Mouse (Mus musculus) lung, embryonic 16.5 days (tissue): ENCODE measurements at regions not wholly inside any gene's neighbourhood (a gene's known extent, or its start where the extent isn't known, plus 50 kb on each side); places are given as distances from the start of the nearest gene placed in this dataset.

Experiments used
- ATAC-seq: fragments of 200-750 bp; cut with Nextera tagmentation; 2 replicates; pipeline ENCODE4 v1.8.0; 2017; ENCODE audit warnings: low read depth, mild to moderate bottlenecking, moderate library complexity
- H3K27ac ChIP-seq: fragments of 300-500 bp; sonication (generic); 2 replicates; pipeline ENCODE4 v1.5.1; 2014; ENCODE audit warnings: mild to moderate bottlenecking, control low read depth, low read length
- H3K27me3 ChIP-seq: fragments of 300-500 bp; sonication (generic); 2 replicates; pipeline ENCODE4 v1.6.1; 2014; ENCODE audit warnings: low read depth, low read length, mixed read lengths; ENCODE audit not compliant: control insufficient read depth, insufficient read depth
- H3K36me3 ChIP-seq: fragments of 300-500 bp; sonication (generic); 2 replicates; pipeline ENCODE4 v1.6.1; 2014; ENCODE audit warnings: low read length; ENCODE audit not compliant: control insufficient read depth, insufficient read depth
- H3K4me1 ChIP-seq: fragments of 300-500 bp; sonication (generic); replicated peaks from 2 replicates; pipeline ENCODE4 v1.6.1; 2014; ENCODE audit warnings: low read length, mixed read lengths; ENCODE audit not compliant: control insufficient read depth, insufficient read depth
- H3K4me2 ChIP-seq: fragments of 300-500 bp; sonication (generic); 2 replicates; pipeline ENCODE4 v1.6.1; 2014; ENCODE audit warnings: low read depth, low read length, control low read depth
- H3K4me3 ChIP-seq: fragments of 300-500 bp; sonication (generic); 2 replicates; pipeline ENCODE4 v1.5.1; 2014; ENCODE audit warnings: mild to moderate bottlenecking, low read length, control low read depth
- H3K9ac ChIP-seq: fragments of 300-500 bp; sonication (generic); 2 replicates; pipeline ENCODE4 v1.6.1; 2014; ENCODE audit warnings: low read length, control low read depth
- H3K9me3 ChIP-seq: fragments of 300-500 bp; sonication (generic); 2 replicates; pipeline ENCODE4 v1.6.1; 2016; ENCODE audit warnings: low read length; ENCODE audit not compliant: control insufficient read depth
- WGBS: fragments of 180-500 bp; shearing (Covaris S2); extraction: QIAGEN DNeasy Blood & Tissue Kit; methylation state at CpG from one replicate; pipeline ENCODE4 v1.1.7; 2014; 5-methylcytosine and 5-hydroxymethylcytosine counted together

- no peaks in the 10 kb centered on the region for H3K36me3 ChIP-seq
- H3K4me2 ChIP-seq, result no peak overlapping the region
- no peaks in the 10 kb centered on the region for H3K4me1 ChIP-seq
- no peak overlapping the region for H3K27ac ChIP-seq
- WGBS, result 47% methylated on average over 12 of the region's 12 CpGs
- H3K9me3 ChIP-seq, result no peaks in the 10 kb centered on the region
- no peak for ATAC-seq
- no peak overlapping the region for H3K4me3 ChIP-seq
- H3K27me3 ChIP-seq, result no peaks in the 10 kb centered on the region
- no peak overlapping the region for H3K9ac ChIP-seq
Measured at GRCm38 (mm10) chr4:54021069-54021829, 195.4 kb downstream of the Tmem38b start.

DNA sequence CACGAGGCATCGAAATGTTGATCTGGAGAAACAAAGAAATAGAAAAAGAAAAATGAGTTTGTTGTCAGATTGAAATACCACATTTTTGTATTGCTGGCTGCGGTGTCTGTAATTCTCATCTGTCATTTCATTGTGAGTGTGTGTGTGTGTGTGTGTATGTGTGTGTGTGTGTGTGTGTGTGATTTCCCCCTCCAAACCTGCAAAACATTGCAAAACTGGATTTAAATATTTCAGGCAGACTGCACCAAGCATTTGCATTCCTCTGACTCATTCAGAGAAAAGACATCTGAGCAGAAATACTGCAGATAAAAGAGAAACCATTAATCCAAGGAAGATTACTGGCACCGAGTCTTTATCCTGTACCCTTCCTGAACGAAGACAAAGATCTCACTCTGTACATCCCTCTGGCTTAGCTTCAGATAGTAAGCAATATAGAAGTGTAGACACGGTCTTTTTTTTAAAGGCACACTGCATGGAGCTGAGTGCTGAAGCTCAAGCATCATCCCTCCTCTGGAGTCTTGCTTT lies 196.1 kb downstream of the Tmem38b start:
- WGBS, result 45% methylated on average over 6 of the region's 6 CpGs
- no peaks in the 10 kb centered on the region for H3K36me3 ChIP-seq
- H3K4me3 ChIP-seq, result no peak overlapping the region
- H3K27ac ChIP-seq, result no peak overlapping the region
- ATAC-seq, result no peak
- H3K4me1 ChIP-seq, result no peaks in the 10 kb centered on the region
- H3K9ac ChIP-seq, result no peak overlapping the region
- H3K9me3 ChIP-seq, result no peaks in the 10 kb centered on the region
- no peak overlapping the region for H3K4me2 ChIP-seq
- no peaks in the 10 kb centered on the region for H3K27me3 ChIP-seq

GRCm38 (mm10) chr4:54026919-54027318 lies 201.1 kb downstream of the Tmem38b start:
- 75% methylated on average over 3 of the region's 3 CpGs for WGBS
- H3K27me3 ChIP-seq, result no peaks in the 10 kb centered on the region
- H3K4me1 ChIP-seq, result peaks cover 4% of the 10 kb centered on the region; the same call in 1 of the 2 replicates
- H3K4me3 ChIP-seq, result no peak overlapping the region
- H3K4me2 ChIP-seq, result no peak overlapping the region
- no peaks in the 10 kb centered on the region for H3K36me3 ChIP-seq
- no peak overlapping the region for H3K9ac ChIP-seq
- H3K9me3 ChIP-seq, result no peaks in the 10 kb centered on the region
- no peak overlapping the region for H3K27ac ChIP-seq
- ATAC-seq, result no peak

DNA sequence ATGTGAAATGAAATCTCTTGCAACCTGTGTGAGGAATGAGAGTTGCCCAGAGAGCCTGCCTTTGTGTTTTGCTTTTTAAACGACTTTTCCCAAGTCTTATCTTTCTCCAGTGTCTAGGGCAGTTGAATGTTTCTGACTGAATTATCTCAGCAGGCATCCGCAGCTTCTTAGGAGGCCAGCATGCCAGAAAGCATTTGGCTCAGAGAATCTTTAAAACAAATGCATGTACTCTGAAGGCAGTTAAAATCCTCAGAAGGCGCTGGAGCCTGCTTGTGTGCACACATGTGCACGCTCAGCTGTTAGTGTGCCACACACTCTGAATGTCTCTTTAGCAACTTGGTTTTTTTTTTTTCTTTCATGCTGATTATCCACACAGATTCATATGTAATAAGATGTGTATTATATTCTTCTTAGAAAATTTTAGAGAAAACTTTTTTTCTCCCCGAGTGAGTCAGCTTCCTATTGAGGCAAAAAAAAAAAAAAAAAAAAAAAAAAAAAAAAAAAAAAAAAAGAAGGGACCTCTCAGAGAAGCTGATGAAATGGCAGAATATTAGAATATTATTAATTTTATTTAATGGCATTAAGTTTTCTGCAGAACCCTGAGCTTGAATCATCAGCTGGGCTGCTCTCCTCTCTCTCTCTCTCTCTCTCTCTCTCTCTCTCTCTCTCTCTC lies 201.9 kb downstream of the Tmem38b start:
- no peaks in the 10 kb centered on the region for H3K9me3 ChIP-seq
- no peak overlapping the region for H3K4me3 ChIP-seq
- ATAC-seq, result no peak
- H3K9ac ChIP-seq, result no peak overlapping the region
- no peaks in the 10 kb centered on the region for H3K36me3 ChIP-seq
- H3K27ac ChIP-seq, result no peak overlapping the region
- peaks cover 4% of the 10 kb centered on the region; the same call in 1 of the 2 replicates for H3K4me1 ChIP-seq
- WGBS, result 22% methylated on average over 5 of the region's 5 CpGs
- H3K4me2 ChIP-seq, result no peak overlapping the region
- no peaks in the 10 kb centered on the region for H3K27me3 ChIP-seq

DNA sequence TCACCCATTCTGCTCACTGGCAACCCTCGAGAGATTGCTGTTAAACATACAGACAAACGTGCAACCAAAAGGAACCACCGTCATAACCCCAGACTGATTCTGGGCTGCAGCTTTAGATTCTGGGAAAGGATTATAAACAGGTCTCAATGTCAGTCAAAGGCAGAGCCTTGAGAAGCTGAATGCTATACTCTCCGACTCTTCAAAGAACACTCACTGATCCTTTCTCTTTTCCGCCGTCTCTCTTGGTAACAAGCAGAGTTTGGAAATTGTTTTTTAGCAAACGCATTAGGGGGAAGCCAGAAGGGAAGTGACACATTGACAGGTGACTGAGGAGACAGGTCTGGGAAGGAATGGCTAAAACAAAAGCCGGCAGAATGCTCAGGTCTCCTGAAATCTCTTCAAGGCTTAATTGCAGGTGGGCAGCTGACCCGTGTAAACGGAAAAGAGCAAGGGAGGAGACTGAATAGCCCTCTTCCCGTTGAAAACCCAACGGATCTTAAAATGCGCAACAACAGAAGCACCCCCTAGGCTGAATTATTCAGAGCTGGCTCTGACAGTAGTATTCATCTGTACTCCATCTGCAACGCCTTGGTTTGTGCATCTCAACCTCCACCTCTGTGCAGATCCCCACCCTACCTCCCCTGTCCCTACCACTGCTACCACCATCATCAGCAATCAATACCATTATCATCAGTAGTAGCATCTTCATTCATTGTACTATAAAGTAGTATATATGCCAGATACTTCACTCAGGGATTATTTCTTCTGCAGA lies 219.6 kb downstream of the Tmem38b start:
- Histone ChIP-seq H3K4me1 (no peaks in the 10 kb centered on the region), H3K27me3 (no peaks in the 10 kb centered on the region), H3K9me3 (no peaks in the 10 kb centered on the region), H3K4me2 (no peak overlapping the region), H3K9ac (no peak overlapping the region), H3K36me3 (no peaks in the 10 kb centered on the region), H3K4me3 (no peak overlapping the region), H3K27ac (no peak overlapping the region)
- ATAC-seq, result no peak
- WGBS, result 46% methylated on average over 14 of the region's 14 CpGs

- no peak overlapping the region for H3K9ac ChIP-seq
- no peak for ATAC-seq
- no peak overlapping the region for H3K27ac ChIP-seq
- no peaks in the 10 kb centered on the region for H3K9me3 ChIP-seq
- H3K4me3 ChIP-seq, result no peak overlapping the region
- H3K27me3 ChIP-seq, result no peaks in the 10 kb centered on the region
- no peaks in the 10 kb centered on the region for H3K4me1 ChIP-seq
- 67% methylated on average over 4 of the region's 4 CpGs for WGBS
- no peaks in the 10 kb centered on the region for H3K36me3 ChIP-seq
- no peak overlapping the region for H3K4me2 ChIP-seq
Measured at GRCm38 (mm10) chr4:54064331-54064730, 238.5 kb downstream of the Tmem38b start.

DNA sequence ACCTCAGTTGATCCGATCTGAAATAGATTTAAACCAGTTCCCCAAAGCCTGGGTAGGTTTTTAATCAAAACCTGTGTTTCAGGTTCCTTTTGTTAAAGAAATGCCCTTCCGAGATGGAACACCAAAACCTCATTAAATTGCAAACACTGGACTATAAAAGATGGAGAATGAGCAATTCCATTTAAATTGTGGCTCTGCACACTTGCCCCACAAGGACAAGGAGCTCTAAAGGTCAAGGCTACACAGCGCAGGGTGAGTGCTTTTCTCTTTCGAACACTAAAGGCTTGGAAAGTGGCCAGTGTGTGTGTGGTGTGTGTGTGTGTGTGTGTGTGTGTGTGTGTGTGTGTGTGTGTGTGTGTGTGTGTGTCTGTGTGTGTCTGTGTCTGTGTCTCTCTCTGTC lies 246.1 kb downstream of the Tmem38b start:
- no peak overlapping the region for H3K4me2 ChIP-seq
- 62% methylated on average over 4 of the region's 4 CpGs for WGBS
- H3K4me3 ChIP-seq, result no peak overlapping the region
- no peak overlapping the region for H3K27ac ChIP-seq
- ATAC-seq, result no peak
- no peaks in the 10 kb centered on the region for H3K27me3 ChIP-seq
- no peaks in the 10 kb centered on the region for H3K4me1 ChIP-seq
- no peak overlapping the region for H3K9ac ChIP-seq
- H3K9me3 ChIP-seq, result peaks cover 3% of the 10 kb centered on the region; the same call in 1 of the 2 replicates
- no peaks in the 10 kb centered on the region for H3K36me3 ChIP-seq

- peaks cover 3% of the 10 kb centered on the region; the same call in 1 of the 2 replicates for H3K9me3 ChIP-seq
Measured at GRCm38 (mm10) chr4:54072482-54072881, 246.6 kb downstream of the Tmem38b start.

GRCm38 (mm10) chr4:54072932-54073331 lies 247.1 kb downstream of the Tmem38b start:
- 51% methylated on average over 10 of the region's 10 CpGs for WGBS

More at GRCm38 (mm10) chr4:54072482-54072881, 246.6 kb downstream of the Tmem38b start:
- H3K4me2 ChIP-seq, result no peak overlapping the region
- no peak overlapping the region for H3K27ac ChIP-seq
- H3K36me3 ChIP-seq, result no peaks in the 10 kb centered on the region
- 37% methylated on average over 3 of the region's 3 CpGs for WGBS
- H3K4me1 ChIP-seq, result no peaks in the 10 kb centered on the region
- no peaks in the 10 kb centered on the region for H3K27me3 ChIP-seq
- no peak for ATAC-seq
- no peak overlapping the region for H3K9ac ChIP-seq
- no peak overlapping the region for H3K4me3 ChIP-seq

More at GRCm38 (mm10) chr4:54072932-54073331, 247.1 kb downstream of the Tmem38b start:
- Histone ChIP-seq H3K4me1 (no peaks in the 10 kb centered on the region), H3K9me3 (peaks cover 3% of the 10 kb centered on the region; the same call in 1 of the 2 replicates), H3K27ac (no peak overlapping the region), H3K4me2 (no peak overlapping the region), H3K27me3 (no peaks in the 10 kb centered on the region), H3K4me3 (no peak overlapping the region), H3K9ac (no peak overlapping the region), H3K36me3 (no peaks in the 10 kb centered on the region)
- ATAC-seq, result no peak
